Mouse (Mus musculus) lung, postnatal 0 days (tissue): Measurements from ENCODE around the gene Gbp5. TPM values are rescaled to one million over a fixed set of nuclear protein-coding genes. Genes with fewer than 3 reads are reported as not detected.

Experiments
- ATAC-seq: fragments of 200-750 bp; cut with Nextera tagmentation; 2 replicates; pipeline ENCODE4 v1.8.0; 2017; ENCODE audit warnings: moderate library complexity
- DNase-seq: peaks from one replicate; pipeline ENCODE4 v3.0.0-alpha.2; 2016; ENCODE audit warnings: low spot score
- H3K27ac ChIP-seq: fragments of 300-500 bp; sonication (generic); 2 replicates; pipeline ENCODE4 v1.5.1; 2014; ENCODE audit warnings: antibody characterized with exemption, mild to moderate bottlenecking, low read length, mixed read lengths
- H3K27me3 ChIP-seq: fragments of 300-500 bp; sonication (generic); replicated peaks from 2 replicates; pipeline ENCODE4 v1.6.1; 2014; ENCODE audit warnings: low read length, mixed read lengths; ENCODE audit not compliant: insufficient read depth
- H3K36me3 ChIP-seq: fragments of 300-500 bp; sonication (generic); 2 replicates; pipeline ENCODE4 v1.6.1; 2014; ENCODE audit warnings: low read length, mixed read lengths; ENCODE audit not compliant: insufficient read depth
- H3K4me1 ChIP-seq: fragments of 300-500 bp; sonication (generic); 2 replicates; pipeline ENCODE4 v1.6.1; 2014; ENCODE audit warnings: antibody characterized with exemption, low read depth, low read length, mixed read lengths; ENCODE audit not compliant: insufficient read depth
- H3K4me2 ChIP-seq: fragments of 300-500 bp; sonication (generic); replicated peaks from 2 replicates; pipeline ENCODE4 v1.6.1; 2014; ENCODE audit warnings: low read depth, mild to moderate bottlenecking, low read length, moderate library complexity, mixed read lengths
- H3K4me3 ChIP-seq: fragments of 300-500 bp; sonication (generic); 2 replicates; pipeline ENCODE4 v1.5.1; 2014; ENCODE audit warnings: low read depth, low read length
- H3K9ac ChIP-seq: fragments of 300-500 bp; sonication (generic); replicated peaks from 2 replicates; pipeline ENCODE4 v1.6.1; 2014; ENCODE audit warnings: low read depth, mild to moderate bottlenecking
- H3K9me3 ChIP-seq: fragments of 300-500 bp; sonication (generic); 2 replicates; pipeline ENCODE4 v1.6.1; 2016; ENCODE audit warnings: low read length, mixed read lengths
- CTCF ChIP-seq: IDR thresholded peaks from 2 replicates; pipeline ENCODE4 v1.5.1; 2016; ENCODE audit warnings: antibody characterized with exemption, mild to moderate bottlenecking
- EP300 ChIP-seq: IDR thresholded peaks from 2 replicates; pipeline ENCODE4 v1.6.1; 2016; ENCODE audit warnings: antibody characterized with exemption, mild to moderate bottlenecking, control low read depth
- WGBS: fragments of 180-500 bp; shearing (Covaris S2); extraction: QIAGEN DNeasy Blood & Tissue Kit; methylation state at CpG from one replicate; pipeline ENCODE4 v1.1.7; 2014; 5-methylcytosine and 5-hydroxymethylcytosine counted together
- polyA plus RNA-seq: library from polyadenylated mRNA; unstranded; fragments of >200 nt; fragmentation: Nextera tagmentation; extraction: Ambion mirVana; gene quantifications from 2 replicates; pipeline ENCODE4 v1.2.1, GENCODE M21; 2015

Gbp5 gene
- polyA plus RNA-seq, 1 experiment from 2014 or later = 0.27 TPM

- Histone ChIP-seq H3K4me3 (no peak overlapping the region), H3K36me3 (no peaks in the 10 kb centered on the region), H3K9me3 (no peaks in the 10 kb centered on the region), H3K9ac (no peak overlapping the region), H3K27ac (no peak overlapping the region), H3K27me3 (no peaks in the 10 kb centered on the region), H3K4me1 (no peaks in the 10 kb centered on the region), H3K4me2 (no peak overlapping the region)
- 51% methylated on average over 5 of the region's 5 CpGs for WGBS
- ATAC-seq (no peak), DNase-seq (no peak)
- TF ChIP-seq CTCF (no peak), EP300 (no peak)
Observed at GRCm38 (mm10) chr3:142477866-142478265, 15.9 kb upstream of the Gbp5 start.

- DNase-seq (peak; percentile 56), ATAC-seq (no peak)
- Histone ChIP-seq H3K27ac (no peak overlapping the region), H3K4me2 (no peak overlapping the region), H3K36me3 (no peaks in the 10 kb centered on the region), H3K4me3 (no peak overlapping the region), H3K4me1 (no peaks in the 10 kb centered on the region), H3K9me3 (no peaks in the 10 kb centered on the region), H3K9ac (no peak overlapping the region), H3K27me3 (no peaks in the 10 kb centered on the region)
- TF ChIP-seq EP300 (no peak), CTCF (no peak)
- 81% methylated on average over 1 of the region's 1 CpGs for WGBS
Observed at GRCm38 (mm10) chr3:142478360-142478759, 15.4 kb upstream of the Gbp5 start.

GRCm38 (mm10) chr3:142490465-142490864 lies 3.3 kb upstream of the Gbp5 start:
- Histone ChIP-seq H3K27ac (no peak overlapping the region), H3K9me3 (no peaks in the 10 kb centered on the region), H3K4me2 (no peak overlapping the region), H3K27me3 (no peaks in the 10 kb centered on the region), H3K4me3 (no peak overlapping the region), H3K4me1 (no peaks in the 10 kb centered on the region), H3K36me3 (no peaks in the 10 kb centered on the region), H3K9ac (no peak overlapping the region)
- WGBS = 63% methylated on average over 1 of the region's 1 CpGs
- TF ChIP-seq EP300 = no peak
- TF ChIP-seq CTCF = peak; percentile 99
- peak; percentile 39; the same call in 1 of the 2 replicates for ATAC-seq
- DNase-seq = peak; percentile 90

- Histone ChIP-seq H3K27me3 (no peaks in the 10 kb centered on the region), H3K4me3 (no peak overlapping the region), H3K9me3 (no peaks in the 10 kb centered on the region), H3K27ac (no peak overlapping the region), H3K4me1 (no peaks in the 10 kb centered on the region), H3K36me3 (no peaks in the 10 kb centered on the region), H3K4me2 (no peak overlapping the region), H3K9ac (no peak overlapping the region)
- DNase-seq (no peak), ATAC-seq (no peak)
- TF ChIP-seq CTCF (no peak), EP300 (no peak)
- WGBS = 95% methylated on average over 5 of the region's 5 CpGs
Observed at GRCm38 (mm10) chr3:142495146-142495655, 1.4 kb downstream of the Gbp5 start.

- TF ChIP-seq EP300 (no peak), CTCF (no peak)
- H3K9ac ChIP-seq = 0 out of 2 replicates have a peak overlapping the region, but pooled peaks have one; percentile 16
- H3K27ac ChIP-seq = peak overlapping the region; percentile 16; the same call in 1 of the 2 replicates
- H3K4me3 ChIP-seq = peak overlapping the region; percentile 35
- no peaks in the 10 kb centered on the region for H3K9me3 ChIP-seq
- peak; percentile 64 for DNase-seq
- 27% methylated on average over 14 of the region's 14 CpGs for WGBS
- H3K4me1 ChIP-seq = no peaks in the 10 kb centered on the region
- H3K4me2 ChIP-seq = peak overlapping the region; percentile 51
- no peaks in the 10 kb centered on the region for H3K36me3 ChIP-seq
- ATAC-seq = no peak
- H3K27me3 ChIP-seq = no peaks in the 10 kb centered on the region
Observed at GRCm38 (mm10) chr3:142496113-142497101, 2.6 kb downstream of the Gbp5 start.

GRCm38 (mm10) chr3:142497123-142497841 lies 3.5 kb downstream of the Gbp5 start:
- Histone ChIP-seq H3K4me1 (no peaks in the 10 kb centered on the region), H3K27me3 (no peaks in the 10 kb centered on the region), H3K36me3 (no peaks in the 10 kb centered on the region), H3K4me2 (peak overlapping the region; percentile 51), H3K9ac (no peak overlapping the region), H3K9me3 (no peaks in the 10 kb centered on the region), H3K4me3 (peak overlapping the region; percentile 35), H3K27ac (0 out of 2 replicates have a peak overlapping the region, but pooled peaks have one; percentile 16)
- 40% methylated on average over 15 of the region's 15 CpGs for WGBS
- ATAC-seq (no peak), DNase-seq (peak; percentile 26)
- TF ChIP-seq CTCF = no peak
- no peak for TF ChIP-seq EP300
